Mouse (Mus musculus) heart, embryonic 14.5 days (tissue): Measurements from ENCODE around the gene Nptx1. TPM values are rescaled to one million over a fixed set of nuclear protein-coding genes. Genes with fewer than 3 reads are reported as not detected.

Source experiments
- ATAC-seq: fragments of 200-750 bp; cut with Nextera tagmentation; 2 replicates; pipeline ENCODE4 v1.8.0; 2017; ENCODE audit warnings: low read depth, moderate TSS enrichment; ENCODE audit not compliant: insufficient number of reproducible peaks, insufficient read depth, low FRiP score
- H3K27ac ChIP-seq, 2 experiments: fragments of 200-500 bp in 1 of 2; fragments of 300-500 bp in 1 of 2; sonication (generic) in 1 of 2; replicated peaks in 1 of 2; 2 replicates each; pipeline ENCODE4 v1.5.1; 2012 to 2014; ENCODE audit warnings: low read depth in 2 of 2, low read length in 2 of 2, control low read depth in 1 of 2, mild to moderate bottlenecking in 1 of 2, mixed read lengths in 1 of 2; ENCODE audit not compliant: control insufficient read depth in 1 of 2, insufficient read depth in 1 of 2
- H3K27me3 ChIP-seq: fragments of 300-500 bp; sonication (generic); 2 replicates; pipeline ENCODE4 v1.6.1; 2014; ENCODE audit warnings: mild to moderate bottlenecking, low read length, control low read depth; ENCODE audit not compliant: control insufficient read depth, insufficient read depth
- H3K36me3 ChIP-seq: fragments of 300-500 bp; sonication (generic); 2 replicates; pipeline ENCODE4 v1.6.1; 2014; ENCODE audit warnings: mild to moderate bottlenecking, control low read depth, low read length, mixed read lengths; ENCODE audit not compliant: control insufficient read depth, insufficient read depth
- H3K4me1 ChIP-seq, 2 experiments: fragments of 200-500 bp in 1 of 2; fragments of 300-500 bp in 1 of 2; sonication (generic) in 1 of 2; 2 replicates each; pipeline ENCODE4 v1.6.1; 2012 to 2014; ENCODE audit warnings: low read length in 2 of 2, control low read depth in 1 of 2, mixed read lengths in 1 of 2; ENCODE audit not compliant: control insufficient read depth in 2 of 2, insufficient read depth in 2 of 2
- H3K4me2 ChIP-seq: fragments of 300-500 bp; sonication (generic); 2 replicates; pipeline ENCODE4 v1.6.1; 2014; ENCODE audit warnings: mild to moderate bottlenecking, low read length
- H3K4me3 ChIP-seq, 2 experiments: fragments of 200-500 bp in 1 of 2; fragments of 300-500 bp in 1 of 2; sonication (generic) in 1 of 2; 2 replicates each; pipeline ENCODE4 v1.5.1; 2012 to 2014; ENCODE audit warnings: low read length in 2 of 2, mild to moderate bottlenecking in 2 of 2, control low read depth in 1 of 2, low read depth in 1 of 2, moderate library complexity in 1 of 2; ENCODE audit not compliant: control insufficient read depth in 1 of 2, insufficient read depth in 1 of 2
- H3K9ac ChIP-seq: fragments of 300-500 bp; sonication (generic); 2 replicates; pipeline ENCODE4 v1.6.1; 2014; ENCODE audit warnings: mild to moderate bottlenecking, low read length
- H3K9me3 ChIP-seq: fragments of 300-500 bp; sonication (generic); 2 replicates; pipeline ENCODE4 v1.6.1; 2016; ENCODE audit warnings: low read length, control low read depth; ENCODE audit not compliant: control insufficient read depth
- WGBS: fragments of 180-500 bp; shearing (Covaris S2); extraction: QIAGEN DNeasy Blood & Tissue Kit; methylation state at CpG from one replicate; pipeline ENCODE4 v1.1.7; 2014; 5-methylcytosine and 5-hydroxymethylcytosine counted together
- polyA plus RNA-seq: library from polyadenylated mRNA; unstranded; fragments of >200 nt; fragmentation: Nextera tagmentation; extraction: Ambion mirVana; gene quantifications from 2 replicates; pipeline ENCODE4 v1.2.1, GENCODE M21; 2014

The Nptx1 gene
- polyA plus RNA-seq, 1 experiment from 2014 or later: 0.81 TPM

GRCm38 (mm10) chr11:119545281-119545680 is 2.3 kb downstream of the Nptx1 start:
- Histone ChIP-seq H3K4me3 (no peak overlapping the region), H3K27me3 (peaks cover 96% of the 10 kb centered on the region), H3K9ac (no peak overlapping the region), H3K4me2 (no peak overlapping the region), H3K27ac (no peak overlapping the region), H3K9me3 (no peaks in the 10 kb centered on the region), H3K4me1 (peaks cover 14 to 36% of the 10 kb centered on the region in 2 experiments; a peak in 3 of 4 replicates), H3K36me3 (no peaks in the 10 kb centered on the region)
- ATAC-seq: no peak
- 40% methylated on average over 3 of the region's 3 CpGs for WGBS

DNA sequence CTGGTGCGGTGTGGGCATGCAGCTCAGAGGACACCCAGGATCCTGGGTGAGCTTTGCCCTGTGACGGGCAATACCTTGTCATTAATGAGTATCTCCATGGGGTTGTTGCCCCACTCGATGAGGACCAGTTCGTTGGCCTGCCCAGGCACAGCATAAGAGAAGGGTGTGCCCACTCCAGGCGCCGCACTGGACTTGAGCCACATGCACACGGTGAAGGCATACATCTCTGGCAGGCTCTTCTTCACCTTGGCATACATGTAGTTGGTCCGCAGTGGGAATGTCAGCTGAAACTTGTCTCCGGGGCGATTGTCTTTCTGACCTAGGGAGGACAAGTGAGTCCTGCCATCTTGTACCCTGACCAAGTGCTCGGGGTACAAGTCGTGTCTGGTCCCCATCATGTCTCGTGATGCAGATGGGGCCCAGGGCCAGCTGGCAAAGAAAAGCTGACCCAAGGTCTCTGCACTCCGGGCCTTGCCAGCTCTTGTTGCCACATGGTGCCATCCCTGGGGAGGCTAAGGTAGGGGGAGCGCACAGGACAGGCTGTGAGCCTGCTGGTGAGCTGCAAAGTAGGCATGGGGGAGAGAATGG is 2.9 kb downstream of the Nptx1 start:
- peaks cover 96% of the 10 kb centered on the region for H3K27me3 ChIP-seq
- H3K4me1 ChIP-seq: peaks cover 14 to 36% of the 10 kb centered on the region in 2 experiments; a peak in 3 of 4 replicates
- no peak overlapping the region for H3K9ac ChIP-seq
- H3K4me2 ChIP-seq: no peak overlapping the region
- no peaks in the 10 kb centered on the region for H3K36me3 ChIP-seq
- no peaks in the 10 kb centered on the region for H3K9me3 ChIP-seq
- 81% methylated on average over 15 of the region's 15 CpGs for WGBS
- H3K4me3 ChIP-seq: no peak overlapping the region
- ATAC-seq: no peak
- no peak overlapping the region for H3K27ac ChIP-seq

GRCm38 (mm10) chr11:119543816-119544517 is 3.6 kb downstream of the Nptx1 start:
- Histone ChIP-seq H3K4me1 (peaks cover 13 to 30% of the 10 kb centered on the region in 2 experiments; a peak in 3 of 4 replicates), H3K9me3 (no peaks in the 10 kb centered on the region), H3K9ac (no peak overlapping the region), H3K27me3 (peaks cover 96% of the 10 kb centered on the region), H3K4me2 (no peak overlapping the region), H3K4me3 (no peak overlapping the region), H3K27ac (no peak overlapping the region), H3K36me3 (no peaks in the 10 kb centered on the region)
- WGBS: 48% methylated on average over 16 of the region's 16 CpGs
- ATAC-seq: no peak

DNA sequence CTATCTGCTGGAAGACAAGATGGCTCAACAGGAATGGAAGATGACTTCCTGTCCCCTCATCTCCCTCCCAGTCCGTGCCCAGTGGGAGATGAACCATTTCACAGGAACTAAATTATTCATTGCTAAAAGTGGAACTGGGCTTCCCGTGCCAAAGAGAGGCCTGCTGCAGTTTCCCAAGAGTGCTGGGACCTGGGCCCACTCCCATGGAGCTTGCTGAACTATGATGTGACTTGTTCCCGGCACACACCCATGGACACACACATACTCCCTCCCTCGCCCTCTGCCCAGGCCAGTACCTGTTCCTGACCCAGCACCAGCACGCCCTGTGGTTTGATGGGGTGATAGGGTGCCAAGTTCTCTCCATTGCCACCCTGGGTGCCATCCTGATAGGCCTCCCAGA is 4.7 kb downstream of the Nptx1 start:
- no peaks in the 10 kb centered on the region for H3K9me3 ChIP-seq
- H3K9ac ChIP-seq: no peak overlapping the region
- no peak overlapping the region for H3K27ac ChIP-seq
- H3K4me3 ChIP-seq: no peak overlapping the region
- no peak for ATAC-seq
- H3K27me3 ChIP-seq: peaks cover 86% of the 10 kb centered on the region
- H3K36me3 ChIP-seq: no peaks in the 10 kb centered on the region
- H3K4me1 ChIP-seq: peaks cover 3 to 19% of the 10 kb centered on the region in 2 experiments; a peak in 3 of 4 replicates
- no peak overlapping the region for H3K4me2 ChIP-seq
- WGBS: 61% methylated on average over 5 of the region's 5 CpGs

- no peaks in the 10 kb centered on the region for H3K36me3 ChIP-seq
- H3K9ac ChIP-seq: no peak overlapping the region
- 37% methylated on average over 9 of the region's 9 CpGs for WGBS
- no peak for ATAC-seq
- peaks cover 2 to 14% of the 10 kb centered on the region in 2 experiments; a peak in 3 of 4 replicates for H3K4me1 ChIP-seq
- no peak overlapping the region for H3K4me3 ChIP-seq
- no peaks in the 10 kb centered on the region for H3K9me3 ChIP-seq
- H3K4me2 ChIP-seq: no peak overlapping the region
- peaks cover 81% of the 10 kb centered on the region for H3K27me3 ChIP-seq
- no peak overlapping the region for H3K27ac ChIP-seq
Measured at GRCm38 (mm10) chr11:119542371-119542770, 5.2 kb downstream of the Nptx1 start.

DNA sequence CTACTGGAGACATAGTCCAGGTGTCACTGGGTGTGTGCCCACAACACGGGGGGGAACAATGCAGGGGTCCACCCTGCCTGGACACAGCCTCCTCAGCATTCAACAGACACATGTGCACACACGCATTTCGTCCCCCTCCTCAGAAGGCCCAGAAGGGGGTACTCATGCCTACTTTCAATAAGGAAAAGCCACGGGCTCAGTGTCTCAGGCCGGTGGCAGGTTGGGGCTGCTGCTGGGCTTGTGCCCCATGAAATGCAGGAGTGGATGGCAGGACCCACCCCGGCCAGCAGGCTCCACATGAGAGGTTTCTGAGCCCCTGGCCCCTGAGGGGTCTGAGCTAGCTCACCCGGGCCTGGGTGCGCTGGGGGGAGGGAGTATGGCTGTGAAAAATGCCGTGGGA is 6.5 kb downstream of the Nptx1 start:
- no peak overlapping the region for H3K9ac ChIP-seq
- H3K36me3 ChIP-seq: no peaks in the 10 kb centered on the region
- H3K4me3 ChIP-seq: no peak overlapping the region
- H3K27ac ChIP-seq: no peak overlapping the region
- no peak for ATAC-seq
- H3K4me1 ChIP-seq: peaks cover 0 to 2% of the 10 kb centered on the region in 2 experiments; a peak in 1 of 4 replicates
- no peaks in the 10 kb centered on the region for H3K9me3 ChIP-seq
- H3K4me2 ChIP-seq: no peak overlapping the region
- WGBS: 67% methylated on average over 9 of the region's 9 CpGs
- H3K27me3 ChIP-seq: peaks cover 68% of the 10 kb centered on the region

GRCm38 (mm10) chr11:119540560-119540959 is 7.0 kb downstream of the Nptx1 start:
- Histone ChIP-seq H3K4me1 (no peaks in the 10 kb centered on the region), H3K27ac (no peak overlapping the region), H3K27me3 (peaks cover 63% of the 10 kb centered on the region), H3K36me3 (no peaks in the 10 kb centered on the region), H3K9ac (no peak overlapping the region), H3K4me3 (no peak overlapping the region), H3K4me2 (no peak overlapping the region), H3K9me3 (no peaks in the 10 kb centered on the region)
- 75% methylated on average over 9 of the region's 9 CpGs for WGBS
- no peak for ATAC-seq
